Mouse (Mus musculus): Measurements from ENCODE around the gene Pcsk4.

DNA sequence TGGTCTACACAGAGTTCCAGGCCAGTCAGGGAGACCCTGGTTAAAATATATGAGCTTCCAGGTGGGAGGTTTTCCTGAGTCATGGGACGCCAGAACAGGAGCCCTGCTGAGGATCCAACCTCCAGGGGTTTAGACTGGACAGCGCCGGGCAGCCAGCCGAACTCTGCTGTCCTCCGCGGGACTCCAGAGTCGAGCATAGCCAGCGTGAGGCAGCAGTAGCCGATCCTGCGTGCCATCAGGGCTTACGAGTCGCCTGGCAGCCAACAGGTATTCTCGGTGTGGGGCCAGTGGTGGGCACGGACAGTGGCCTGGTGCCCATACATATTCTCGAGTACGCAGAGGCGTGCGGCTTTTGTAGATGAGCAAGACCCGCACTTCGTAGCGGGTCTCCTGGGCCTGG is 11.7 kb upstream of the Pcsk4 start:
- TF ChIP-seq EP300 (optimal IDR thresholded peaks at IDR 0.05) (no peak), CTCF (IDR thresholded peaks at IDR 0.05; ENCODE audit: low read depth) (no peak)
